Mouse (Mus musculus) E14TG2a.4 (cell line): Measurements from ENCODE around the gene Dbi.

Source experiments
- H3K27me3 ChIP-seq: 2 replicates; pipeline ENCODE4 v1.6.1; 2014; ENCODE audit warnings: low read length, control low read depth; ENCODE audit not compliant: insufficient read depth
- H3K36me3 ChIP-seq: 2 replicates; pipeline ENCODE4 v1.6.1; 2014; ENCODE audit warnings: low read length, control low read depth; ENCODE audit not compliant: insufficient read depth
- H3K4me1 ChIP-seq: replicated peaks from 2 replicates; pipeline ENCODE4 v1.6.1; 2014; ENCODE audit warnings: low read depth, low read length, control low read depth
- H3K4me3 ChIP-seq: replicated peaks from 2 replicates; pipeline ENCODE4 v1.5.1; 2014; ENCODE audit warnings: mild to moderate bottlenecking, low read length
- H3K9me3 ChIP-seq: 2 replicates; pipeline ENCODE4 v1.6.1; 2014; ENCODE audit warnings: low read length, control low read depth
- CTCF ChIP-seq: conservative IDR thresholded peaks from 2 replicates; pipeline ENCODE4 v1.5.1; 2014; ENCODE audit warnings: low read length
- NANOG ChIP-seq: IDR thresholded peaks from 2 replicates; pipeline ENCODE4 v1.6.1; 2014; ENCODE audit warnings: borderline replicate concordance, low read length, mixed read lengths
- POU5F1 ChIP-seq: IDR thresholded peaks from 2 replicates; pipeline ENCODE4 v1.6.1; 2014; ENCODE audit warnings: low read length, borderline replicate concordance

The Dbi gene

GRCm38 (mm10) chr1:120115671-120116081 lies 5.2 kb downstream of the Dbi start:
- H3K9me3 ChIP-seq, result peaks cover 8% of the 10 kb centered on the region
- no peak overlapping the region for H3K4me3 ChIP-seq
- TF ChIP-seq POU5F1 (no peak), CTCF (no peak), NANOG (no peak)
- no peaks in the 10 kb centered on the region for H3K27me3 ChIP-seq
- H3K4me1 ChIP-seq, result peaks cover 57% of the 10 kb centered on the region
- peaks cover 67% of the 10 kb centered on the region for H3K36me3 ChIP-seq

- Histone ChIP-seq H3K9me3 (peaks cover 8% of the 10 kb centered on the region), H3K4me3 (no peak overlapping the region), H3K36me3 (peaks cover 47% of the 10 kb centered on the region), H3K27me3 (no peaks in the 10 kb centered on the region), H3K4me1 (peaks cover 26% of the 10 kb centered on the region)
- TF ChIP-seq NANOG (no peak), POU5F1 (no peak), CTCF (no peak)
These were observed 8.4 kb downstream of the Dbi start for GRCm38 (mm10) chr1:120112251-120113187.

- no peaks in the 10 kb centered on the region for H3K27me3 ChIP-seq
- H3K4me3 ChIP-seq, result no peak overlapping the region
- TF ChIP-seq POU5F1 (no peak), NANOG (no peak), CTCF (no peak)
- peaks cover 41% of the 10 kb centered on the region for H3K36me3 ChIP-seq
- peaks cover 8% of the 10 kb centered on the region for H3K9me3 ChIP-seq
- peaks cover 23% of the 10 kb centered on the region for H3K4me1 ChIP-seq
These were observed 9.1 kb downstream of the Dbi start for GRCm38 (mm10) chr1:120111766-120112165.

- no peak overlapping the region for H3K4me3 ChIP-seq
- peaks cover 4% of the 10 kb centered on the region; the same call in 1 of the 2 replicates for H3K27me3 ChIP-seq
- H3K4me1 ChIP-seq, result peaks cover 17% of the 10 kb centered on the region
- H3K9me3 ChIP-seq, result peaks cover 8% of the 10 kb centered on the region
- TF ChIP-seq NANOG (no peak), POU5F1 (no peak), CTCF (no peak)
- peaks cover 23% of the 10 kb centered on the region for H3K36me3 ChIP-seq
These were observed 11.0 kb downstream of the Dbi start for GRCm38 (mm10) chr1:120109741-120110432.

- Histone ChIP-seq H3K27me3 (peaks cover 4% of the 10 kb centered on the region; the same call in 1 of the 2 replicates), H3K36me3 (no peaks in the 10 kb centered on the region), H3K4me1 (peaks cover 2% of the 10 kb centered on the region), H3K9me3 (no peaks in the 10 kb centered on the region), H3K4me3 (no peak overlapping the region)
- TF ChIP-seq CTCF, result no peak
- TF ChIP-seq POU5F1, result no peak
- TF ChIP-seq NANOG, result no peak
These were observed 15.3 kb downstream of the Dbi start for GRCm38 (mm10) chr1:120105556-120105959.

GRCm38 (mm10) chr1:120101227-120101609 lies 19.7 kb downstream of the Dbi start:
- no peak for TF ChIP-seq CTCF
- TF ChIP-seq POU5F1, result no peak
- TF ChIP-seq NANOG, result no peak
- Histone ChIP-seq H3K27me3 (peaks cover 4% of the 10 kb centered on the region; the same call in 1 of the 2 replicates), H3K4me1 (peaks cover 5% of the 10 kb centered on the region)

GRCm38 (mm10) chr1:120100456-120101226 lies 20.2 kb downstream of the Dbi start:
- Histone ChIP-seq H3K4me3 (no peak overlapping the region), H3K4me1 (peaks cover 5% of the 10 kb centered on the region), H3K27me3 (peaks cover 4% of the 10 kb centered on the region; the same call in 1 of the 2 replicates), H3K9me3 (no peaks in the 10 kb centered on the region), H3K36me3 (no peaks in the 10 kb centered on the region)
- TF ChIP-seq NANOG, result no peak
- TF ChIP-seq CTCF, result no peak
- no peak for TF ChIP-seq POU5F1

More at GRCm38 (mm10) chr1:120101227-120101609, 19.7 kb downstream of the Dbi start:
- H3K36me3 ChIP-seq, result no peaks in the 10 kb centered on the region
- no peak overlapping the region for H3K4me3 ChIP-seq
- no peaks in the 10 kb centered on the region for H3K9me3 ChIP-seq

- no peaks in the 10 kb centered on the region for H3K36me3 ChIP-seq
- no peak overlapping the region for H3K4me3 ChIP-seq
- H3K27me3 ChIP-seq, result no peaks in the 10 kb centered on the region
- no peak for TF ChIP-seq NANOG
- TF ChIP-seq POU5F1, result no peak
- peaks cover 7% of the 10 kb centered on the region for H3K4me1 ChIP-seq
- no peaks in the 10 kb centered on the region for H3K9me3 ChIP-seq
These were observed 21.4 kb downstream of the Dbi start for GRCm38 (mm10) chr1:120099483-120099882.
